Mouse (Mus musculus) lung, adult 18-20 months (tissue): ENCODE measurements at regions not wholly inside any gene's neighbourhood (a gene's known extent, or its start where the extent isn't known, plus 50 kb on each side); places are given as distances from the start of the nearest gene placed in this dataset.

ENCODE experiments used
- DNase-seq, 2 experiments: peaks; one replicate each; pipeline ENCODE4 v3.0.0; 2022; ENCODE audit warnings: mixed read lengths in 2 of 2

DNA sequence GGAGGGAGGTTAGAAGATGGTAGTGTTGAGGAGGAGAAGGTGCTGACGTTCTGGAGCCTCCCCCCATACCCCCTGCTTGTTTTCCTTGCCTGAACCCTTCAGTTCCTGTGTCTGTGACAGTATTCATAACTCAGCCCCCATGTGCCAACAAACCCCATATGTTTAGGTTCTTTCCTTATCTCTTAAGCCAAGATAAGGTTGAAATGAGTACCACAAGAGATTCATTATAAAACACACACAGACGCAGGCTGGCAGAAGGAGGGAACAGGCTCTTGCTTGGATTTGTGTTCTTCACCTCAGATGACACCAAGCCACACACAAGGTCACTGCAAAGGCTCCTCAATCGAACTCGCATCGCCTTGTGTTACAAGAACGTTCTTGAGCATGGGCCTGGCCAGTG lies 162.9 kb upstream of the Arid2 start:
- no peak for DNase-seq

DNA sequence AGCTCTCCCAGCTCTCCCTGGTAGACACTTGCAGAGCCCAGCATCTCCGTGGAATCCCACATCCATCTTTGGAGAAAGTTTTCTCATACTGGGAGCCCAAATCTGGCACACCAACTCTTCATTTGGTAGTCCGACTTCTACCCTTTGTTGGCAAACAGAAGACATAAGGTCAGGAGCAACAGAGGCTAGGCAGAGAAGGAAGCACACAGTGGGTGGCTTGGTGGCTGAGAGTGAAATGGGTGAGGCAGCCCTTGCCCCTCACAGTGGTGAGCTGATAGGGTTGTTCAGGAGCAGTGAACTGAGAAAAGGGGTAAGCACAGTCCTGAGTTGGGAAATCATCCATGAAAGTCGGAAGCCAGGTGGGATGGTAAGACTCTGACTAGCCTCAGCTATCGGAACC lies 157.6 kb upstream of the Arid2 start:
- DNase-seq: no peak

DNA sequence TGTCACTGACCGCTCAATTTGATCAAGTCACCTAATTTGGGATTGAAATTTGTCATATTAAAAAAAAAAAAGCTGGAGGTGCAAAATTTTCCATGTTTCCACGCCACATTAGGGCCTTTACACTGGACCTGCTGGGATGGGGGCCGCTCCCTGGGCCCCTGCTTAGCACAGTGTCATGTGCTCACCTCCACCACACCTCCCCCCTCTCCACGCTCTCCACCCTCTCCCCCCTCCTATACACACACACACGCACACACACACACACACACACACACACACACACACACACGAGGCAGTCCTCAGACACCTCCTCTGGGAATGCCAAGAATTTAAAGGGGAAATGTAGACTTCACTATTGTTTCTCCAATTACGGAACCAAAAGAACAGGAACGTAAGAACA lies 156.8 kb upstream of the Arid2 start:
- DNase-seq: no peak

DNA sequence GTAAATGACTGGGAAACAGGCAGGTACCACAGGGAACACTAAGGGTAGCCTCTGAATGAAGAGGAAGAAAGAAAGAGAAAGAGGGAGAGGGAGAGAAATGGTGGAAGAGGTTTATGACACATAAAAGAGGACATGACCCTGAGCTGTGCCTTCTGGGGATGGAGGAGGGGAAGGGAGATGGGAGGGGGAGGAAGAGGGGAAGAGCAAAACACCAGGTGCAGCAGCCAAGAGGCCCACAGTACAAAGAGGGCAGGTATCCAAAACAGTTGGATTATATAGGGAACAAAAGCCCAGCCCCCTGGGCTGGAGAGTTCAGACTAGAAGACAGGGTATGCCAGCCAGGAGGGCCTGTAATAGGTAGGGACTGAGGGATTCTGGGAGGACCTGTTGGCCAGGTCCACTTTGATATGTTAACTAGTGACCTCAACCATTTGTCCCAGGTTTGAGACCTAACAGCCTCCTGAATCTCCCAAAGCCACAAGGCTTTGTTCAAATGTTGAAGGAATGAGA lies 155.7 kb upstream of the Arid2 start:
- no peak for DNase-seq

DNA sequence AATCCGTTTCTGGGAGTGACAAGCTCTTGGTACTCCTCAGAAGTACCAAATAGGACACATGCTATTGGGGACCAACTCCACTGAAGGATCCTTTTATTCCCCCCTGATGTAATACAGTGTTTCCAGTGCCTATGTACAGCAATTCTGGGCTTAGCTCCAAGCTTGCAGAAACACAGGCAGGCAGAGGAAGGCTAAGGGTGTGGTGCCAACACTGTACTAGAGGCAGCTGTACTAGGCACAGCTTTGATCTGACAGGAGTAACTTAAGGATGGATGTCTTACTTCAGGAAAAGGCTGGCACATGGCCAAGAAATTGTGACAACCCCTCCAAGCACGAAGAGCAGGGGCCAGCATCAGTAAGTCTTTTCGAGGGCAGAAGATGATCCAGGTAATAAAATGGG lies 154.7 kb upstream of the Arid2 start:
- DNase-seq: peak in 1 of 2 experiments; percentile 4

DNA sequence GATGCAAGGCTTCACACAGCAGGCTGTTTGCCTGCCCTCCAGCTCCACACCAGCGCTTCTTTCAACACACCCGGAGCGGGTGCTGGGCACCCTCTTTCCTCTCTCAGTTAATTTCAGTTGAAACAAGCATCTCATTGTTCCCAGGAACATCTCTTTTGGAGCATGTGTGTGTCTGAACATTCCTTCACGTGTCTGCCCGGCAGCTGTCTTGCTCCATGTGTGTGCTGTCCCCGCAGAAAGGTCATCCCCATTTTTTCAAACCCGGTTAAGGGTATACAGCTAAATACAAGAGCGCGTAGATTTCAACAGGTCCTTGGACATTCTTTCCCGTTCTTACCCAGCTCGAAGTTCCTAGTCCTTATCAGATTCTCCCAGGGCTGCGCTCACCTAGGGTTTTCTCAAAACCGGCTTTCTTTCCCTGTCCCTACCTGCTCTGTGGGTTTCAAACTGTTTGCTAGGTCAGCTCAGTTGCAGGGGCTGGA lies 152.0 kb upstream of the Arid2 start:
- no peak for DNase-seq

DNA sequence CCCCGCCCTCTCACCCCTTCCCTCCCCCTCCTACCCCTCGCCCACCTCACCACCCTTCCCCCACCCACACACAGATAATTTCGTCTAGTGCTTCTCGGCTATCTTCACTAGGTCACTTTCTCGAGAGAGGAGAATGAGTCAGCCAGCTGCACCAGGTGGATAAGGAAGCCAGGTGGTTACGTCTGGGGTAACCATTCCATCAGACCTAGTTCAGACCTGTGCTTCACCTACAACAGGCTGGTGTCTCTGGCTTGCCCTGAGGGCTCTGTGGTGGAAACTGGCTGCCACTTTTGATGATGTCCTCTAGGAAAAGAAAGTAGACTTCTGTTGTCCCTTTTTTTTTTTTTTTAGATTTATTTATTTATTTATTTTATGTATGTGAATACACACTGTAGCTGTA lies 151.5 kb upstream of the Arid2 start:
- no peak for DNase-seq

DNA sequence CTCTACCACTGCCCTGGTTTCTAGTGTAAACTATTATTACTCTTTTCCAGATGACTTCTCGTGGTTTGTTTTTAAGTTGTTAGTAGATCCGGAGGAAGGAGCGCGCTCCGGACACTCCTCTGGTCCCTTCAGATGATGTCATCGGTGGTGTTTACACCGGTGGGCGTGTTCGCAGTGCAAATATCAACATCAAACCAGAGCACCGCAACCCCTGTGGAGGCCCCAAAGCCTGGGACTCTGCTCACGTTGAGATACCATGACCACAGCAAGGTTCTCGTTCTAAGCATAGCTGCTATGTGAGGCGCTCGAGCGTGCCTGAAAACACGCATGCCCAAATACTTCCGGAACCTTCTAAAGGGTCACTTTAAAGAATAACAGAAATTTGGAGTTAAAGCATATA lies 149.8 kb upstream of the Arid2 start:
- DNase-seq: no peak

DNA sequence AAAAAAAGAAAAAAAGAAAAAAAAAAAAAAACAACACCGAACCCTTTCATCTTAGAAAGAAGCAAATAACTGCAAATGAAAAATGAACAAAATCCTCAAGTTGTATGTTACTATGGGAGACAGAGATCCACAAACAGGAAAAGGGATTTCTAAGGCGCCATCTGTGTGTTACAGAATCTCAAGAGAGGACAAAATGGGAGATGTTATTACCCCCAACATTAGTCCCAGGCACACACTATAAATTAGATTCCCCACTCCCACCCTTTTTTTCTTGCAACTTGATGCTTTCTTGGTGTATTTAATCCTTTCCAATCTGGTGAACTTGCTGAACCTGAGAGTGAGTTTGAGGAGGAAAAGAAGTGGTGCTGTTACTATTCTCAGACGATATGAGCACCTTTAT lies 149.4 kb upstream of the Arid2 start:
- DNase-seq: no peak

DNA sequence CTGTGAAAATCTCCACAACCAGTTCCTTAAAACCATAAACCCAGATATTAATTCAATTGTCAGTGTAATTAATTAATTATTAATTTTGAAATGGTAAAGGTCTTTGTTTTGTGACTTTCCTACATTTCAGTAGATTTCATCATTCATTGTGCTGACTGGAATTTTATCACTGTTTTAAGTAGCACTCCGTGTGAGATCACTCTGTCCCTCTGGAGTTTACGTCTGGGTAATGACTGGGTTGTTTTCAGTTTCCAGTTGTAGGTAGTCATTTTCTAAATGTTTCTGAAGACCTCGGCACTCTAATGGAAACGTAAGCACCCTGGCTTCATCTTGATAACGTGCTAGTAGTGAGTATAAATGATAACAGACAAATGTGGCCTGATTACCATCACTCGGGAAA lies 133.8 kb upstream of the Arid2 start:
- DNase-seq: no peak

DNA sequence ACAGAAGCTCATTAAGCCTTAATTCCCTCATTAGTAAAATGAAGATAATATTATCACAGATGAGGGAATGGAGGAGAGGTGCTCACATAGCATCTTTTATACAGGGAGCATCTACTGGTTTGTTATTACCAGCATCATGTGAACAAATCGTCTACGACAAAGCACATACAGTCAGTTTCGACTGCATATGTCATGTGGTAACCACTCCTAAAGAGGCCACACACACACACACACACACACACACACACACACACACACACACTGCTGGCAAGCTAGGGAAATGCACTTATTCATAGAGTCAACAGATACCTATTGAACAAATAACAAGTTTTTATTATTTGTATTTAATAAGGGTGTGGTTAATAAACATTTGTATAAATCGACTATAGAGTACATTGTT lies 129.0 kb upstream of the Arid2 start:
- no peak for DNase-seq

DNA sequence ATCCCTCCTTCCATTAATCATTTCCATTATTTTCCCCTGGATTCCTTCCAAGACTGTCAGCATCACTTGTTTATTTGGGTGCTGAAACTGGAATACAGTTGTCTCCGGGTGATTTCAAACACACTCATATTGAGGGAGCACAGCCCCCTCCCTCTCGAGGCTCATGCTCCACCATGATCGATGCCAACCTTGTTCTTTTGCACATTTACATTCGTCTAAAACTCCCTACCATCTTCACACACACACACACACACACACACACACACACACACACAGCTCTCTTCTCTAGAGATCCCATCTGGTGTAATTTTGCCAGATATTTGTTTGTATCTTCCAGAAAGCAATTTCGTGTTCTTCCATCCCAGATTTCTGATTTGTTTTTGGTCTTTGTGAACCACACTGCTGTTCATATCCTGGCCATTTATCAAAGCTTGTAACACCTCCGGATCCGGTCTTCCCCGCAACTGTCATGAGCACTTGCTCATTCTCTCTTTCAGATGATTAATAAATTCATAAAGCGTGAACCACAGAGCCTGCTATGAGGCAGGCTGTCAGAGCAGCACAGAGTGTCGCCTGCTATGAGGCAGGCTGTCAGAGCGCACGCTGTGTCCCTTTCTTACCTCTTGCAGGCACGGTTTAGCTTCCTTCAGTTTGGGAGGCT lies 122.4 kb upstream of the Arid2 start:
- no peak for DNase-seq

DNA sequence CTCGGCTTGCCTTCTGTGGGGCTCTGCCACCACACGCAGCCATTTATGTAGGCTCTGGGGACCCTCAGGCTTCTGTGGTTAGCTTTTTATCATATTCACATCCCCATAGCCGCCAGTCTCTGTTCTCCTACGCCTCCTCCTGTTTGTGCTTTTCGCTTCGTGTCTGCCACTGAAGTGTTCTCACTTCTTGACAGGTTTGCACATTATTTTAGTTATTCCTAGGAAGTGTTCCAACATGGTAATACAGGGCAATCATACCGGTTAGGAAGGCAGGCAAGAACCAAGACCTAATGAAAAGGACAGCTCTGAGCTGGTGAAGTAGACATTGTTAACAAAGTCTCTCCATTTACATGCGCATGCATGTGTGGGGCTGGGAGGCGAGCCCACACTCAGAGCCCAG lies 120.1 kb upstream of the Arid2 start:
- no peak for DNase-seq

DNA sequence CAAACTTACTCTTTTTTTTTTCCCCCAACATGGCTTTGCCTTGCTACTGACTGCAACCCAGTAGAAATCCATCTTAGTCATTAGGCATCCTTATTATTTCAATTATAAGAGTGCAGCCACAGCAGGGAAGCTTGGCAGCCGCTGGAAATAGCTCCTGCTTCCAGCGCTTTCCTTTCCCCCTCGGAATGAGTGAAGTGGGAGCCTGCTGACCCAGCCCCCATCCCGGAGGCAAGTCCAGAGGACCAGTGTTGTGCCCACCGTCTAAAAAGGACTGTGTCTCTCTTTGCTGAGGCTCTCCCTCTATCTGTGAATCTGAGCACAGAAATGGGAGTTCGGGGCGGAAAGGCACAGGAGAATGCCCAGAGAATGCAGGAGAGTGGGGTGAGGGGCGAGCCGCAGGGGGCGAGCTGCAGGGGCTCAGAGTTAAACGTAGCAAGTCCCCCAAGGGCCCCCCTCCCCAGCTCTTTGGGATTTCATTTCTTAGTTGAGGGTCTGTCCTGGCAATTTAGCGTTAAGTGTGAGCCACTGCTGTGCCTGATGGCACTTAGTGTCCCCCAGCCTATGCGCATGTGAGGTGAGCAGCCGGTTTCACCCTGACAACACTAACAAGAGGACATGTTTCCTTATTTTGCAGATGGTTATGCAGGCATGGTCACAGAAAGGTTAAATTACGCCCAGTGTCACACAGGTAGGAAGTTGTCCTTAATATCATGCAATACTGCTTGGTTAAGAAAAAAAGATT lies 117.4 kb upstream of the Arid2 start:
- no peak for DNase-seq

DNA sequence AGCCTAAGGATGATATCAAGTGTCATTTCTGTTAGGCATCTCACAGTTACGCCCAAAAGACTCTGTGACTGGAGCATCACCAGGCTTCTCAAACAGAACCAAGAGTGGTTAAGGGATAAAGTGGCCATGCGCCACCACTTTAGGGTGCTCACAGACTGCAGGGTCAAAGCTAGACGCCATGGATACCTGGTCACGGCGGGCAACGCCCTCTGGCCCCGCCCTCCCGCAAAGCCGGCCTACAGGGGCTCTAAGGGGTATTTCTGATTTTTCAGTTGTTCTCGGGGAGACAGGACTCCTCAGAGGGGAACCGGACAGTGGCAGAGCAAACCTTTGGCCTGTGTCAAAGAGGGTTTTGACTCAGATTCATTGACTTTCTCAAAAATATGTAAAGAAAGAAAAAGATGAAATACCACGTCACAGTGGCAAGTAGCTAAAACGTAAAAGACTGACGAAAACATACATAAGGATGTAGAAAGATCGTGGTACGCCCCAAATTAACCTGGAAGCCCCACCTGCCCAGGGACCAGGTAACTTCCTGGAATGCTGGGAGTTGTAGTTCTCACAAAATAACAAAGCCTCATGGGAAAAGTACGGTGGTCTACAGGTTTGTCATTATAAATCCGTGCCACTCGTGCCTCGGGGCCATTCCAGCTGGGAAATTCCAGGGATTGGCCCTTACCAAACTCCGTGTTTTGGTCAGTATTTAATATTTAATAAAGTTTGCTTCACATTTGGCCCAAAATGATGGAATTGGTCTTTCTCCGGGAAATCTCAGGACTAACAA lies 116.1 kb upstream of the Arid2 start:
- peak; percentile 10 to 45 for DNase-seq

DNA sequence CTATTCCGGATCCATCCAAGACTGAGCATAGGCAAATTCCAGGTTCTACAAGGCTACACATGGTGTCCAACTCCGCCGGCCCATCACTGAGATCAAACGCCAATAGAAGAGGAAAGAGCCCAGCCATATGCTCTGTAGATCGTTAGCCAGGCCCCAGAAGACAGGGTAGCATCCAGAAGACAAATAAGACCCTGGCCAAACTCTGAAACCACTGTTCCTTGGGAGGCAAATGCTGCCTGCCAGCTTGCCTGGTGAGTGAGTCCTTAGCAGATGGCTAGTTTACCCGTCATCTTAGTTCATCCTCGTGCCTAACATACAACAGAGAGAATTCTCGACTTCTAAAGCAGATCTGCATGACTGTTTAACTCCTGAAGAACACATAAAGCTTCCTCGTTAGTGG lies 109.4 kb upstream of the Arid2 start:
- DNase-seq: no peak

DNA sequence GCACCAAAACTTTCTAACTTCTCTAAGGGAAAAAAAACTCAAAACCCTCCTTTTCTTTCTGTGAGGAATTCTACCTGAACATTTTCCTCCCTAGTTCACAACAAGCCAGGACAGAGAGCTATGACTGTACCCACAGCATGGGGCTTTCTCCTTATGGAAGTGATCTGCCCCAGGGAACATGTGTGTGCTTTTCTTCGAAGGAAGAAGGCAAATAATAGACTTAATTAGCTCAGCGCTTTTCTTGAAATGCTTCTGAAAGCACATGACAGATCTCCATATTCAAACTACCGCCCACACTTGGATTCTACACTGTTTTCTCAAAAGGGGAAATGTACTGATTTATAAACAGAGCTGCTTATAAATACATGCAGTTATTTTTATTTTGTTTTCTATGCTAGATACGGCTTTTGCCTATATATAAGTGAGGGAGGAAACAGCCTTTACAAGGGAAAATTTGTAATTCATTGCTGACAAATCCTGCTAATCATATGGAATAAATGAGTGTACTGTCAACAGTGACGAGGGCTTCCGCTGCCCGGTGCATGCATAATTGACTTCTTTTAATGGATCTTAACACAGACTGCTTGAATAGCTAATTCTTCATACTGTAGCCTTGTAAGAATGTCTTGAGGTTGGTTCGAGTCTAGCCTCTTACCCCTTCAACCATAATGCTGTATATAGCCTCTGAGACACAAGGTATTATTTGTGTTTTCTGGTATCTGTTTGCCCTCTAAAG lies 108.8 kb upstream of the Arid2 start:
- DNase-seq: no peak

DNA sequence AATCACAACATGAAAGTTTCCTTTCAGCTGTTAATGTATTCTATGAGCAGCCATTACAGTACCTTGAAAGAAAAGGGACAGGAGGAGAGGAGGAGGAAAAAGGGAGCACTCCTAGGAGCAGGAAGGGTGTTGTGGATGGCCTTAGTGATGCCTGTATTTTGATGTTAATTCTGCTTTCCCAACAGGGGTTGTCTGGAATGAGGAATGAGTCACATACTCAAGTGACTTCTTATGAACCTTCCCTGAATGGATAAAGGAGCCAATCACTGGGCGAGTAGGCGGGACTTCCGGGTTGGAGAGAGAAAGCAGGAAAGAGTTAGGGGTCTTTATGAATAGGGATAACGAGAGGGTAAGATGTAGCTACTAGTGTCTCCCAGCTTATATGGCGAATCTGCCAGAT lies 107.8 kb upstream of the Arid2 start:
- no peak for DNase-seq

DNA sequence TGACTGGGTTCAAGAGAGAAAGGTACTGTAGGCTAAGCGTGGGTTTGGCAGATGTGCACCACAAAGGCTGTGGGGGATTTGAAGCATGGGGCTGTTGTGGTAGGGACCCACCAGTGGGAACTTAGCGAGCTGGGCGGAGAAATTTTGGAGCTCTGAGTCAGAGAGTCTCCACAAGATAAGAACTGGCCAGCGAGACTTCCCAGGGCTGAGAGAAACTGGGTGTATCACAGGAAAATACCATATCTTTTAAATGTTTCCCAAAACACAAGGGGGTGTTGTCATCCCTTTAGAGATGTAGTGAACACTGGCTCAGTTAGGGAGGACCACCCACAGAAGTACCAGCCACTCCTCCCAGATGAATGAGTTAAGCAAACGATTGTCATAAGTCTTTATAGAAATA lies 107.3 kb upstream of the Arid2 start:
- no peak for DNase-seq

DNA sequence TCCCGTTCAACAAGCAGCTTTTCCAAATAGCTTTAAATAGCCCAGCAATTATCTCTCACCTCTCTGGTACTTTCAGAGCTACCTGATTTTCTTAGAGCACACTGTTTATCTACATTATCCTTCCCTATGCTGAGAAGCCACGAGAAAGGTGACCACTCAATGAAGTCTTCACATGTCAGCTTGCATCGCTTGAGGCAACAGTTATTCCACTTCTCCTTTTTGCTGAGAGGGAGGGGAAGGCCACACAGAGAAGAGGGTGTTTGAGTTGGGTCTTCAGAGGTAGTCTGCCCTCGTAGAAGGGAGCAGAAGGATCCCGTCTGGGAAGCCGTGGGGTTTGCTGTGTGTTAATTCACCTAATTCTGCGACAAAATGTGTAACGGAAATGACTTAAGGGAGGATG lies 106.3 kb upstream of the Arid2 start:
- no peak for DNase-seq

DNA sequence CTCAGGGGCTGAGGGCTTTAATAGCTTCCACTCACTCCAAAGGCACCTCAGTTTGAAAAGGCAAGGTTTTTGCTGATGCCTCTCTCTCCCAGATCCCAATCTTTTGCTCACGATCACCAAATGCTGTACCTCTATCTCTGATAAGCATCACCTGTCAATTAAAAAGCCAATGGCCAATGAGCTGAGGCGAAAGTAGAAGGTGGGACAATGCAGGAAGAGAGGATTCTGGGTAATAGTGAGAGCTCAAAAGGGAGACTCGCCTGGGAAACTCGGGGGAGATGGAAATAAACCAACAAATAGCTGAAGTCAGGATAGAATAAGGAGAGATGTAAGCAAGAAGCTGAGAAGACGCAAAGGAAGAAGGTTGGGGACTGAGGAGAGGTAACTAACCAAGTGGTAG lies 105.0 kb upstream of the Arid2 start:
- no peak for DNase-seq

DNA sequence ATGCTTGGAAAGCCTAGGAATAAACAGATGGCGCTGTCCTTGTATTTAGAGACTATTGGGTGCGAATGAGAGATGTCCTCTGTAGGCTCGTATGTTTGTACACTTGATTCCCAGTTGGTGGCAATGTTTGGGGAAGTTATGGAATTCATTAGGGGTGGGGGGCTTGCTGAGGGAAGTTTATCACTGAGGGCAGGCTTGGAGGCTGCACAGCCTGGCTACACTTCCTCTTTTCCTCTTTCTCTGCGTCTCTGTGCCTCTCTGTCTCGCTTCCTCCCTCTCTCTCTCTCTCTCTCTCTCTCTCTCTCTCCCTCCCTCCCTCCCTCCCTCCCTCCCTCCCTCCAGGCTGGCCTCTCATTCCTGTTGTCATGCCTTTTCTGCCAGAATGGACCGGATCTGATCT lies 104.2 kb upstream of the Arid2 start:
- DNase-seq: no peak

DNA sequence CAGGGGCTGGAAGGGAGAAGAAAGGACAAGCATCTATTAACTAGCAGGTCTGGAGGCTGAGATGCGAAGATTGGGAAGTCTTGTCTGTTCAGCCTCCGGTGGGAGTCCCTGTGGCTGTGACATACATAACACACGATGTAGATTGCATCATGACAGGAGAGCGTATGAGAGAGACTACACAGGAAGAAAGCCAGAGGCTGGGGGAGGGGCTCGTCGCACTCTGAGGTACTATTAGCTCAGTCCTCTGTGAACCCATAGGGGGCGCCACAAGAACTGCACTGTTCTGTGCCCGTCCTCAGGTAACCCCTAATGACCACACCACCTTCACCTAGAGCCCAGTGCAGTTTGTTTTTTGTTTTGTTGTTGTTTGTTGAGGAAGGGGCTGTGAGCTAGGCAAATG lies 102.7 kb upstream of the Arid2 start:
- no peak for DNase-seq
